Mouse (Mus musculus) myocyte (in vitro differentiated cells): ENCODE results near the gene Slc15a2. TPM values are rescaled to one million over a fixed set of nuclear protein-coding genes. Genes with fewer than 3 reads are reported as not detected.
A peak's percentile ranks its signal among the peaks of the same experiment; 100 is the strongest.

Experiments
- H3K27me3 ChIP-seq: one replicate; pipeline ENCODE4 v1.6.1; 2011; ENCODE audit not compliant: control insufficient read depth, insufficient read depth, insufficient read length
- H3K36me3 ChIP-seq: one replicate; pipeline ENCODE4 v1.6.1; 2011; ENCODE audit not compliant: control insufficient read depth, insufficient read depth
- H3K4me2 ChIP-seq: one replicate; pipeline ENCODE4 v1.6.1; 2011; ENCODE audit warnings: low read depth, control low read depth
- H3K4me3 ChIP-seq: one replicate; pipeline ENCODE4 v1.5.1; 2011; ENCODE audit warnings: mild to moderate bottlenecking, control low read depth, moderate library complexity
- H3K79me2 ChIP-seq: one replicate; pipeline ENCODE4 v1.6.1; 2011; ENCODE audit not compliant: control insufficient read depth, insufficient read depth
- H3ac ChIP-seq: one replicate; pipeline ENCODE4 v1.6.1; 2011; ENCODE audit not compliant: control insufficient read depth, insufficient read length
- CEBPB ChIP-seq: IDR thresholded peaks from 2 replicates; pipeline ENCODE4 v1.6.1; 2011; ENCODE audit warnings: mild to moderate bottlenecking, moderate library complexity; ENCODE audit not compliant: poor library complexity, insufficient read depth, severe bottlenecking
- E2F4 ChIP-seq: IDR thresholded peaks from one replicate; pipeline ENCODE4 v1.6.1; 2011; ENCODE audit warnings: mild to moderate bottlenecking, control low read depth, moderate library complexity; ENCODE audit not compliant: insufficient read depth
- MAX ChIP-seq: IDR thresholded peaks from one replicate; pipeline ENCODE4 v1.6.1; 2011; ENCODE audit warnings: low read depth, mild to moderate bottlenecking, control low read depth
- MYOD1 ChIP-seq, 3 experiments: IDR thresholded peaks; one replicate each; pipeline ENCODE4 v1.6.1; 2011; ENCODE audit warnings: control low read depth in 2 of 3, low read depth in 2 of 3, mild to moderate bottlenecking in 2 of 3, moderate library complexity in 1 of 3; ENCODE audit not compliant: insufficient read length in 2 of 3, control insufficient read depth in 1 of 3
- MYOG ChIP-seq, 3 experiments: IDR thresholded peaks; one replicate each; pipeline ENCODE4 v1.6.1; 2011; ENCODE audit warnings: control low read depth in 2 of 3, low read depth in 2 of 3, mild to moderate bottlenecking in 2 of 3; ENCODE audit not compliant: insufficient read length in 2 of 3, control insufficient read depth in 1 of 3, insufficient read depth in 1 of 3
- POLR2A ChIP-seq: IDR thresholded peaks from one replicate; pipeline ENCODE4 v1.6.1; 2011; ENCODE audit warnings: low read depth, mild to moderate bottlenecking, control low read depth, moderate library complexity; ENCODE audit not compliant: insufficient read length
- POLR2AphosphoS2 ChIP-seq: IDR thresholded peaks from one replicate; pipeline ENCODE4 v1.6.1; 2011; ENCODE audit warnings: low read depth, control low read depth; ENCODE audit not compliant: insufficient read length
- REST ChIP-seq: IDR thresholded peaks from one replicate; pipeline ENCODE4 v1.6.1; 2011; ENCODE audit warnings: mild to moderate bottlenecking, control low read depth, moderate library complexity; ENCODE audit not compliant: insufficient read depth, insufficient read length
- SRF ChIP-seq: IDR thresholded peaks from one replicate; pipeline ENCODE4 v1.6.1; 2011; ENCODE audit warnings: low read depth; ENCODE audit not compliant: control insufficient read depth, insufficient read length
- TCF12 ChIP-seq: IDR thresholded peaks from one replicate; pipeline ENCODE4 v1.6.1; 2011; ENCODE audit warnings: mild to moderate bottlenecking, control low read depth; ENCODE audit not compliant: poor library complexity, insufficient read depth, severe bottlenecking
- TCF3 ChIP-seq: IDR thresholded peaks from one replicate; pipeline ENCODE4 v1.6.1; 2011; ENCODE audit warnings: low read depth, control low read depth; ENCODE audit not compliant: insufficient read length
- USF1 ChIP-seq: IDR thresholded peaks from one replicate; pipeline ENCODE4 v1.6.1; 2011; ENCODE audit warnings: low read depth, mild to moderate bottlenecking, control low read depth, moderate library complexity
- polyA plus RNA-seq: library from polyadenylated mRNA; unstranded; fragments of >200 nt; fragmentation: generic; extraction: Trizol; gene quantifications from one replicate; pipeline ENCODE4 v1.2.1, GENCODE M21; 2012; ENCODE audit warnings: missing spikeins

The Slc15a2 gene
- polyA plus RNA-seq, 1 experiment, result not detected

DNA sequence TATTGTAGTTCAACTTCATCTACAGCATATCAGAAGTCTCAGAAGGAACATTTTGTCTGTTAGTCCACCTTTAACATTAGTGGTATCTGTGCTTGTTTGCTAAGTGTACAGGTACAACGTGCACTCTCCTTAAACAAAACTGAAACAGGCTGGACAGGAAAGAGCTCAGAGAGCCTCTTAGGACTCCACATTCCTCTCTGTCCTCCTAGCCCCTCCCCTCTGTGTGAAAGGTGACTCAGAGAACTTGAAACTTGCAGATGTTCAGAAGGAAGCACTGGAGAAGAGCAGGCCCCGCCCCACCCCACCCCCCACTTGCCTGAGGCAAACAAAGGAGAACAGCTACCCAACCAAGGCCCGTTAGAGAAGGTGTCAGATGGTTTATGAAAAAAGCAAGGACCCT lies 36.7 kb upstream of the Slc15a2 start:
- H3K79me2 ChIP-seq, result no peaks in the 10 kb centered on the region
- TF ChIP-seq SRF (no peak), USF1 (no peak), MYOG (IDR thresholded peaks at IDR 0.05; ENCODE audit: control insufficient read depth in 1 of 3, insufficient read depth in 1 of 3, insufficient read length in 2 of 3, low read depth in 2 of 3) (no peak), CEBPB (no peak), TCF3 (no peak), POLR2A (no peak), MYOD1 (IDR thresholded peaks at IDR 0.05; ENCODE audit: control insufficient read depth in 1 of 3, insufficient read length in 2 of 3, low read depth in 2 of 3) (no peak), POLR2AphosphoS2 (no peak), E2F4 (no peak), MAX (no peak), REST (no peak), TCF12 (no peak)
- no peaks in the 10 kb centered on the region for H3K27me3 ChIP-seq
- no peak overlapping the region for H3K4me3 ChIP-seq
- H3ac ChIP-seq, result no peak overlapping the region
- peak overlapping the region; percentile 51 for H3K4me2 ChIP-seq
- H3K36me3 ChIP-seq, result no peaks in the 10 kb centered on the region

DNA sequence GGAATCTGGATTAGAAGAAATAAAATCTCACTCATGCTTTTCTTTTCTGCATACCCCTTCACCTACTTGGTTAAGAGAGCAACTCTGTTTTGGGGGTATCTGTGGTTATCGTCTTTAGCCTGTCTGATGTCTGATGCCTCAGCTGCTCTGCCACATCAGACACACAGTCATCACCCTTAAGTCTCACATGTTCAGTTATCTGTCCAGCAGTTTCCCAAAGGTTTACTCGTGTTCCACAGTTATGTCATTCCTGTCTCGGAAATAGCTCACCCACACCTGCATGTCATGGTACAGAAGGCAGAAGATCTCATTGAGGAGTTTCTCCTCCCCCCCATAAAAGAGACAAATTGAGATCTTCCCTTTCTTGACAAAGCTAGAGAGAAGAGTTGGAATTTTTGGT lies 36.0 kb upstream of the Slc15a2 start:
- Histone ChIP-seq H3K4me3 (no peak overlapping the region), H3K27me3 (no peaks in the 10 kb centered on the region), H3ac (no peak overlapping the region), H3K4me2 (no peak overlapping the region), H3K79me2 (no peaks in the 10 kb centered on the region), H3K36me3 (no peaks in the 10 kb centered on the region)
- TF ChIP-seq E2F4 (no peak), MYOD1 (IDR thresholded peaks at IDR 0.05; ENCODE audit: control insufficient read depth in 1 of 3, insufficient read length in 2 of 3, low read depth in 2 of 3) (peak in 2 of 3 experiments; percentile 59 to 85), POLR2A (no peak)

DNA sequence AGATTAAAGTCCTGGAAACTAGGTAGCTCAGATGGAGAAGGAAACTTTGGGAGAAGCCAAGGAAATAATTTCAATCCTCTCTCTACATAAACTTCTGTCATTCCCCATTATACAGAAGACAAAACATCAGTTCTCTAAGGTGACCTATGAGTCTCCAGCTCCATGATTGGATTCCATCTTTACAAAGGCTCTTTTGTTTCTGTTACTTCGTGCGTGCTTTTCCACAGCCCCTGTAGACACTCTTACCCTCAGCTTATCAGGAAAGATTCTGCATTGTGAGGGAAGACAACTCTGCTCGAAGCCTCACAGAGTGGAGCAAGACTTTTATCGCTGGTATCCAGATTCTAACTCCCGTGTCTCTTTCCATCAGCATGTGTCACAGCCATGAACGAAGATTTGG lies 35.3 kb upstream of the Slc15a2 start:
- H3ac ChIP-seq, result no peak overlapping the region
- no peak for TF ChIP-seq USF1
- no peak for TF ChIP-seq MYOG (IDR thresholded peaks at IDR 0.05; ENCODE audit: control insufficient read depth in 1 of 3, insufficient read depth in 1 of 3, insufficient read length in 2 of 3, low read depth in 2 of 3)
- no peak for TF ChIP-seq E2F4
- TF ChIP-seq POLR2A, result no peak
- TF ChIP-seq MAX, result no peak
- TF ChIP-seq POLR2AphosphoS2, result no peak
- no peak for TF ChIP-seq CEBPB
- TF ChIP-seq MYOD1 (IDR thresholded peaks at IDR 0.05; ENCODE audit: control insufficient read depth in 1 of 3, insufficient read length in 2 of 3, low read depth in 2 of 3), result no peak
- no peak for TF ChIP-seq REST
- H3K36me3 ChIP-seq, result no peaks in the 10 kb centered on the region
- H3K79me2 ChIP-seq, result no peaks in the 10 kb centered on the region
- no peak overlapping the region for H3K4me3 ChIP-seq
- H3K4me2 ChIP-seq, result no peak overlapping the region
- H3K27me3 ChIP-seq, result no peaks in the 10 kb centered on the region

DNA sequence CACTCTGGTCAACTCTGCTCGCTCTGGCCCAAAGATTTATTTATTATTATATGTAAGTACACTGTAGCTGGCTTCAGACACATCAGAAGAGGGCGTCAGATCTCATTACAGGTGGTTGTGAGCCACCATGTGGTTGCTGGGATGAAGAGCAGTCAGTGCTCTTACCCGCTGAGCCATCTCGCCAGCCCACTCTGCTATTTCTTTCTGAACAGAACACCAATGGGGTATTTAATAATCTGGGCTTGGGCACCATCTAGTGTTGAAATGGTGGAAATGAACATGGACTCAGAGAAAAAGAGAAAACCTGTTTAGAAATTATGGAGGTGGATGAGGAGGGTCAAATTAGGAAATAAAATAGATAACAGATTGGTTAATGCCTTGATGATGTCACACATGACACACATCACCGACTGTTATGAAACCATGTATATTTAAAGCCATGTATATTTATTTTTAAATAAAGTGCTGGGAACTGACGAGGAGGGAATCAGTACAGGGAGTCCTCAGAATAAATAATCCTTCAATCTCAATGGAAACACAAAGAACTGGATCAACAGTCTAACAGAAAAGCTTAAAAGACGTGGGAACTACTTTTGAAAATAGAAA lies 32.7 kb upstream of the Slc15a2 start:
- TF ChIP-seq USF1 (no peak), CEBPB (no peak), MYOG (IDR thresholded peaks at IDR 0.05; ENCODE audit: control insufficient read depth in 1 of 3, insufficient read depth in 1 of 3, insufficient read length in 2 of 3, low read depth in 2 of 3) (no peak), REST (no peak), E2F4 (no peak), SRF (no peak)
- no peak overlapping the region for H3K4me3 ChIP-seq
- no peaks in the 10 kb centered on the region for H3K27me3 ChIP-seq
- H3ac ChIP-seq, result no peak overlapping the region
- no peak overlapping the region for H3K4me2 ChIP-seq
- no peaks in the 10 kb centered on the region for H3K36me3 ChIP-seq
- H3K79me2 ChIP-seq, result no peaks in the 10 kb centered on the region

DNA sequence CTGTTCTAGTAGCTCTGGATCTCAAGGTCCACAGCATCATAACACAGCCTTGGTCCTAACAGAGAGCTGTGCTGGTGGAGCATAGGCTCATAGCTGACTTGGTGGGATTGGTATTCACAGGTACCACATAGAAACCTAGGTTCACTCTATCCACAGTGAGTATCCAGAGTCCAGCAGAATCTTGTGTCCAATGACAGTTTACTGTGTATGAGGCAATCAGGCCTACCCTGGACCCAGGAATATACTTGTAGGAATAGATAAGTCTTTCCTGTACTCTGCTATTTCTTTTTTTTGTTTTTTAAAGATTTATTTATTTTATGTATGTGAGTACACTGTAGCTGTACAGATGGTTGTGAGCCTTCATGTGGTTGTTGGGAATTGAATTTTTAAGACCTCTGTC lies 32.2 kb upstream of the Slc15a2 start:
- TF ChIP-seq POLR2A (no peak), REST (no peak), E2F4 (no peak)
- Histone ChIP-seq H3ac (no peak overlapping the region), H3K79me2 (no peaks in the 10 kb centered on the region), H3K36me3 (no peaks in the 10 kb centered on the region), H3K4me3 (no peak overlapping the region), H3K27me3 (no peaks in the 10 kb centered on the region), H3K4me2 (no peak overlapping the region)

DNA sequence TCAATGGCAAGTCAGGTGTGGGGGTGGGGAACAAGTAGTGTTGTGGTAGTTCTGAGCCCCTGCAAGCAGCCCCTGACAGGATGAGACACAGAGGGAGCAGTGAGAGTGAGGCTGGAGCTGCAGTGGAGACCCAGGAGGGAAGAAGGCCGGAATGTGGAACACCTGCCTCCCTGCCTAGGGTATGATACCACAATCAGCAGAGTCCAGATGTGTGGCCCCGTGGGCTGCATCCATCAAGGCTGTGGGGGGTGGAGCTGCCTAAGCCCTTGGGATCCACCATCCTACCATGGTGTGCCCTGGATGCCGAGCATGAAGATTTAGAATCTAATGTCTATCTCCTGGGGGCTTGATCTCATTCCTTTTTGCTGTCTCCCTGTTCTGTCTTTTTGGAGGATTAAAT lies 28.9 kb upstream of the Slc15a2 start:
- Histone ChIP-seq H3ac (no peak overlapping the region), H3K4me2 (no peak overlapping the region), H3K4me3 (no peak overlapping the region), H3K36me3 (no peaks in the 10 kb centered on the region), H3K27me3 (no peaks in the 10 kb centered on the region), H3K79me2 (no peaks in the 10 kb centered on the region)
- no peak for TF ChIP-seq SRF
- no peak for TF ChIP-seq POLR2AphosphoS2
- no peak for TF ChIP-seq MYOG (IDR thresholded peaks at IDR 0.05; ENCODE audit: control insufficient read depth in 1 of 3, insufficient read depth in 1 of 3, insufficient read length in 2 of 3, low read depth in 2 of 3)
- TF ChIP-seq USF1, result no peak
- no peak for TF ChIP-seq E2F4
- no peak for TF ChIP-seq MYOD1 (IDR thresholded peaks at IDR 0.05; ENCODE audit: control insufficient read depth in 1 of 3, insufficient read length in 2 of 3, low read depth in 2 of 3)
- TF ChIP-seq MAX, result no peak
- TF ChIP-seq POLR2A, result no peak
- no peak for TF ChIP-seq TCF12
